Mouse (Mus musculus) right cerebral cortex, postnatal 4 days (tissue): ENCODE results near the gene 1700030K09Rik.
A peak's percentile ranks its signal among the peaks of the same experiment; 100 is the strongest.

Source experiments
- DNase-seq: peaks from one replicate; pipeline ENCODE4 v3.0.0-alpha.2; 2022

1700030K09Rik gene

GRCm38 (mm10) chr8:72443338-72443993 is at the start of gene 1700030K09Rik, which contains the start of gene Calr3:
Gene 1700030K09Rik (plus strand): TSS chr8:72443880.
Gene Calr3 (minus strand): TSS chr8:72443870.
- DNase-seq, result peak; percentile 96

- DNase-seq, result no peak
These were observed 42.3 kb upstream of the 1700030K09Rik start for GRCm38 (mm10) chr8:72401381-72401780.

- no peak for DNase-seq
These were observed 40.7 kb upstream of the 1700030K09Rik start for GRCm38 (mm10) chr8:72402981-72403380.

- DNase-seq, result no peak
These were observed 35.8 kb upstream of the 1700030K09Rik start for GRCm38 (mm10) chr8:72407878-72408277.

GRCm38 (mm10) chr8:72409443-72409842 is 34.2 kb upstream of the 1700030K09Rik start:
- DNase-seq, result no peak

- DNase-seq, result no peak
These were observed 29.8 kb upstream of the 1700030K09Rik start for GRCm38 (mm10) chr8:72413839-72414238.

GRCm38 (mm10) chr8:72415252-72415651 is 28.4 kb upstream of the 1700030K09Rik start:
- DNase-seq, result no peak

- DNase-seq, result no peak
These were observed 25.6 kb upstream of the 1700030K09Rik start for GRCm38 (mm10) chr8:72418073-72418472.

- peak; percentile 62 for DNase-seq
These were observed 22.9 kb upstream of the 1700030K09Rik start for GRCm38 (mm10) chr8:72420571-72421361.

- peak; percentile 100 for DNase-seq
These were observed 22.0 kb upstream of the 1700030K09Rik start, which contains the start of gene Eps15l1 for GRCm38 (mm10) chr8:72421362-72422335. Gene Eps15l1 (minus strand): TSS chr8:72421460.

GRCm38 (mm10) chr8:72422926-72423325 is 20.8 kb upstream of the 1700030K09Rik start:
- DNase-seq, result no peak

GRCm38 (mm10) chr8:72429676-72430075 is 14.0 kb upstream of the 1700030K09Rik start:
- no peak for DNase-seq

GRCm38 (mm10) chr8:72434952-72435351 is 8.7 kb upstream of the 1700030K09Rik start:
- DNase-seq, result peak; percentile 25

- DNase-seq, result no peak
These were observed 5.2 kb upstream of the 1700030K09Rik start for GRCm38 (mm10) chr8:72438248-72439015.

- DNase-seq, result no peak
These were observed 292 bp downstream of the 1700030K09Rik start for GRCm38 (mm10) chr8:72443994-72444350.

- no peak for DNase-seq
These were observed 1.4 kb downstream of the 1700030K09Rik start for GRCm38 (mm10) chr8:72445071-72445470.

GRCm38 (mm10) chr8:72451516-72451915 is 7.8 kb downstream of the 1700030K09Rik start:
- DNase-seq, result no peak

- DNase-seq, result no peak
These were observed 10.2 kb downstream of the 1700030K09Rik start for GRCm38 (mm10) chr8:72453904-72454303.

GRCm38 (mm10) chr8:72455317-72455716 is 11.6 kb downstream of the 1700030K09Rik start:
- no peak for DNase-seq

- no peak for DNase-seq
These were observed 14.1 kb downstream of the 1700030K09Rik start for GRCm38 (mm10) chr8:72457806-72458205.

- DNase-seq, result no peak
These were observed 14.8 kb downstream of the 1700030K09Rik start for GRCm38 (mm10) chr8:72458457-72458856.
